Mouse (Mus musculus) megakaryocyte, embryonic 14.5 days (primary cell): Measurements from ENCODE around the gene Grem1.

Experiments
- FLI1 ChIP-seq: IDR thresholded peaks from 2 replicates; pipeline ENCODE4 v1.6.1; 2012; ENCODE audit warnings: low read length, inconsistent platforms, mixed read lengths
- GATA1 ChIP-seq: IDR thresholded peaks from 3 replicates; pipeline ENCODE4 v1.6.1; 2012; ENCODE audit warnings: mixed read lengths, low read length, inconsistent platforms, borderline replicate concordance

DNA sequence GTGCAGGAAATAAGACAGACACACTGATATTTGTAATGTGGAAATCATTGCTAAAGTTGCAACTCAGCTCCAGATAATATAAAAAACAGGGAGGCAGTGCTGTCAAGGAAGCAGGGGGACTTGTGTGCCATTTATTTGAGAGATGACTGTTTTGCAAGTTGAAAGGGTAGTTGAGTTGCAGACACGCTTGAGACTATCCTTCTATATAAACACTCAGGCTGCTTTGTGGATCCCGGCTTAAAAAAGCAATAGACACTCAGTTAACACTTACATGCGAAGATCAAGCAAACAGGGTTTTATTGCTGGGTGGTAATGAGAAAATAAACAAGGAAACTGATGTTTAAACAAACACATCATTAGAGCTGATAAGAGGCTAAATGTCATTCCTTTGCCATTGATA lies 26.4 kb upstream of the Grem1 start:
- no peak for TF ChIP-seq FLI1
- TF ChIP-seq GATA1, result no peak
